Mouse (Mus musculus) CH12.LX (cell line): Measurements from ENCODE around the gene Gabra2. TPM values are rescaled to one million over a fixed set of nuclear protein-coding genes. Genes with fewer than 3 reads are reported as not detected.

Source experiments
- DNase-seq: peaks from one replicate; pipeline ENCODE4 v3.0.0-alpha.2; 2013; ENCODE audit errors: extremely low read depth
- H3K27ac ChIP-seq: 2 replicates; pipeline ENCODE4 v1.5.1; 2012; ENCODE audit warnings: low read depth, mild to moderate bottlenecking, control low read depth, moderate library complexity; ENCODE audit not compliant: insufficient read depth
- H3K27me3 ChIP-seq: replicated peaks from 2 replicates; pipeline ENCODE3; 2012; ENCODE audit warnings: inconsistent platforms
- H3K36me3 ChIP-seq, 2 experiments: replicated peaks in 1 of 2; 2 replicates each; pipeline versions ENCODE3 to v1.6.1; 2012; ENCODE audit warnings: inconsistent platforms in 1 of 2, low read length in 1 of 2, mild to moderate bottlenecking in 1 of 2, mixed read lengths in 1 of 2, moderate library complexity in 1 of 2; ENCODE audit not compliant: control insufficient read depth in 1 of 2, insufficient read depth in 1 of 2
- H3K4me1 ChIP-seq, 2 experiments: 2 replicates each; pipeline ENCODE4 v1.6.1; 2012; ENCODE audit warnings: inconsistent platforms in 1 of 2, moderate library complexity in 1 of 2; ENCODE audit not compliant: insufficient read depth in 2 of 2, control insufficient read depth in 1 of 2
- H3K4me2 ChIP-seq: 2 replicates; pipeline ENCODE4 v1.6.1; 2012; ENCODE audit warnings: low read depth, mild to moderate bottlenecking, control low read depth; ENCODE audit not compliant: poor library complexity, insufficient read depth, severe bottlenecking
- H3K4me3 ChIP-seq, 3 experiments: fragments of 150-350 bp in 1 of 3; sonication (generic) in 1 of 3; replicated peaks in 1 of 3; 2 replicates each; pipeline versions ENCODE3 to v1.5.1; 2011 to 2012; ENCODE audit warnings: low read depth in 2 of 3, low read length in 2 of 3, mild to moderate bottlenecking in 2 of 3, moderate library complexity in 2 of 3, control low read depth in 1 of 3, improper control_type of control experiment in 1 of 3, inconsistent platforms in 1 of 3, mixed read lengths in 1 of 3; ENCODE audit not compliant: poor library complexity in 1 of 3
- H3K79me2 ChIP-seq: replicated peaks from 2 replicates; pipeline ENCODE4 v1.6.1; 2012; ENCODE audit warnings: mild to moderate bottlenecking, moderate library complexity; ENCODE audit not compliant: control insufficient read depth, poor library complexity, insufficient read depth, severe bottlenecking; ENCODE audit errors: extremely low read depth
- H3K9ac ChIP-seq: 2 replicates; pipeline ENCODE4 v1.6.1; 2012; ENCODE audit warnings: low read depth, mild to moderate bottlenecking, control low read depth, moderate library complexity; ENCODE audit not compliant: insufficient read depth
- H3K9me3 ChIP-seq: replicated peaks from 2 replicates; pipeline ENCODE3; 2012; ENCODE audit warnings: low read length, inconsistent platforms, mixed read lengths
- CHD2 ChIP-seq: IDR thresholded peaks from 2 replicates; pipeline ENCODE4 v1.6.1; 2011; ENCODE audit warnings: low read length, improper control_type of control experiment
- CTCF ChIP-seq, 2 experiments: IDR thresholded peaks in 1 of 2; conservative IDR thresholded peaks in 1 of 2; 2 replicates each; pipeline ENCODE4 v1.5.1; 2011 to 2012; ENCODE audit warnings: low read depth in 2 of 2, low read length in 2 of 2, improper control_type of control experiment in 1 of 2, inconsistent platforms in 1 of 2, mild to moderate bottlenecking in 1 of 2, moderate library complexity in 1 of 2
- E2F4 ChIP-seq: IDR thresholded peaks from 2 replicates; pipeline ENCODE4 v1.6.1; 2011; ENCODE audit warnings: low read depth, low read length, improper control_type of control experiment; ENCODE audit not compliant: insufficient replicate concordance
- EP300 ChIP-seq: IDR thresholded peaks from 2 replicates; pipeline ENCODE4 v1.6.1; 2011; ENCODE audit warnings: low read length, improper control_type of control experiment
- ETS1 ChIP-seq: conservative IDR thresholded peaks from 2 replicates; pipeline ENCODE4 v1.6.1; 2012; ENCODE audit warnings: low read depth, mild to moderate bottlenecking, inconsistent platforms, low read length, improper control_type of control experiment, moderate library complexity
- GABPA ChIP-seq: IDR thresholded peaks from 2 replicates; pipeline ENCODE4 v1.6.1; 2012; ENCODE audit warnings: low read depth, low read length, improper control_type of control experiment, inconsistent platforms; ENCODE audit not compliant: insufficient replicate concordance
- HCFC1 ChIP-seq: IDR thresholded peaks from 2 replicates; pipeline ENCODE4 v1.6.1; 2012; ENCODE audit warnings: low read depth, mild to moderate bottlenecking, inconsistent platforms, low read length, improper control_type of control experiment
- JUN ChIP-seq: IDR thresholded peaks from 2 replicates; pipeline ENCODE4 v1.6.1; 2011; ENCODE audit warnings: low read depth, mild to moderate bottlenecking, low read length, improper control_type of control experiment, moderate library complexity; ENCODE audit not compliant: insufficient read depth
- JUND ChIP-seq: conservative IDR thresholded peaks from 2 replicates; pipeline ENCODE4 v1.6.1; 2011; ENCODE audit warnings: low read depth, low read length, improper control_type of control experiment
- MAZ ChIP-seq: IDR thresholded peaks from 2 replicates; pipeline ENCODE4 v1.6.1; 2012; ENCODE audit warnings: low read depth, mild to moderate bottlenecking, inconsistent platforms, low read length, improper control_type of control experiment, moderate library complexity
- MXI1 ChIP-seq: IDR thresholded peaks from 2 replicates; pipeline ENCODE4 v1.6.1; 2011; ENCODE audit warnings: mild to moderate bottlenecking, low read depth, low read length, improper control_type of control experiment
- NELFE ChIP-seq: IDR thresholded peaks from 2 replicates; pipeline ENCODE4 v1.6.1; 2011; ENCODE audit warnings: low read depth, low read length, improper control_type of control experiment
- NRF1 ChIP-seq: IDR thresholded peaks from 2 replicates; pipeline ENCODE4 v1.6.1; 2014; ENCODE audit warnings: low read depth, mild to moderate bottlenecking, inconsistent platforms, low read length, improper control_type of control experiment, moderate library complexity
- POLR2A ChIP-seq: IDR thresholded peaks from 2 replicates; pipeline ENCODE4 v1.6.1; 2011; ENCODE audit warnings: low read depth, mild to moderate bottlenecking, improper control_type of control experiment, low read length
- POLR2AphosphoS2 ChIP-seq: IDR thresholded peaks from 2 replicates; pipeline ENCODE4 v1.6.1; 2011; ENCODE audit warnings: low read depth, low read length, improper control_type of control experiment
- RAD21 ChIP-seq: IDR thresholded peaks from 2 replicates; pipeline ENCODE4 v1.6.1; 2011; ENCODE audit warnings: low read depth, mild to moderate bottlenecking, low read length, improper control_type of control experiment, moderate library complexity
- RCOR1 ChIP-seq: conservative IDR thresholded peaks from 2 replicates; pipeline ENCODE4 v1.6.1; 2012; ENCODE audit warnings: low read depth, mild to moderate bottlenecking, inconsistent platforms, low read length, improper control_type of control experiment
- SMC3 ChIP-seq: IDR thresholded peaks from 2 replicates; pipeline ENCODE4 v1.6.1; 2011; ENCODE audit warnings: low read depth, low read length, improper control_type of control experiment
- TBP ChIP-seq: conservative IDR thresholded peaks from 2 replicates; pipeline ENCODE4 v1.6.1; 2011; ENCODE audit warnings: low read depth, low read length, improper control_type of control experiment
- USF1 ChIP-seq: IDR thresholded peaks from 2 replicates; pipeline ENCODE4 v1.6.1; 2014; ENCODE audit warnings: low read depth, mild to moderate bottlenecking, inconsistent platforms, low read length, improper control_type of control experiment
- ZC3H11A ChIP-seq: IDR thresholded peaks from 2 replicates; pipeline ENCODE4 v1.6.1; 2012; ENCODE audit warnings: low read depth, mild to moderate bottlenecking, inconsistent platforms, low read length, improper control_type of control experiment
- ZKSCAN1 ChIP-seq: IDR thresholded peaks from 2 replicates; pipeline ENCODE4 v1.6.1; 2012; ENCODE audit warnings: low read depth, inconsistent platforms, low read length, improper control_type of control experiment, borderline replicate concordance
- ZMIZ1 ChIP-seq: IDR thresholded peaks from 2 replicates; pipeline ENCODE4 v1.6.1; 2012; ENCODE audit warnings: low read depth, mild to moderate bottlenecking, inconsistent platforms, low read length, improper control_type of control experiment
- dilution Hi-C: fragments of 300-500 bp; cut with MboI; formaldehyde crosslinking; loops from 2 replicates; pipeline ENCODE4 v1.14.3; 2020; ENCODE audit warnings: low sequenced_read_pairs; ENCODE audit not compliant: extremely low pct_unique_long_range_greater_than_20kb, extremely low pct_ligation_motif_present
- in situ Hi-C: fragments of 300-500 bp; cut with MboI; formaldehyde crosslinking; loops from 3 replicates; pipeline ENCODE4 v1.14.3; 2019; ENCODE audit warnings: low sequenced_read_pairs, low pct_ligation_motif_present, low pct_unique_long_range_greater_than_20kb, mixed read lengths
- polyA plus RNA-seq: library from polyadenylated mRNA; unstranded; fragments of >175 nt; gene quantifications from 2 replicates; pipeline ENCODE4 v1.2.1, GENCODE M21; 2012; ENCODE audit warnings: low read depth; ENCODE audit not compliant: insufficient read length
- total RNA-seq, 2 experiments: library from RNA; depleted of rRNA; stranded (reverse); fragments of 300-350 nt in 1 of 2; fragments of >200 nt in 1 of 2; gene quantifications; 2 replicates each; pipeline ENCODE4 v1.2.3; 2012 to 2014

Gene Gabra2
- total and polyA plus RNA-seq, 3 experiments: not detected

DNA sequence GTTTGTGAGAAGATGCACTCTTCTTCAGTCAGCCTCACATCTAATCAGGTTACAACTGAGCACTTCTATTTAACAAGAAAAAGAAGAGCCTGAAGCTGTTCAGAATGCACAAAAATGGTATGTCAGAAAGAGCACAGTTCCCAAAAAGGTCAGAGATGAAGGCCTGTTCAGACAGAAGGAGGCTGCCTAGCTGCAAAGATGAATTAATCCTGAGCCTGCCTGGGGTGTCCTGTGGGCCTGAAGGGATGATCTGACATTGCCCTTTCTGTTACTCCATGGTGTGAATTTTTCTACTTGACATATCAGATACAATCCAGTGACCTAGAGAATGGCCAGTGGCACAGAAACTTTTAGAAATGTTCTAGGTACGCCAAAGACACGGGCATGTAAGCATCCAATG, 83.9 kb downstream of the Gabra2 start:
- TF ChIP-seq CTCF (conservative IDR thresholded peaks at IDR 0.05 in 1 of 2, IDR thresholded peaks at IDR 0.05 in 1 of 2; ENCODE audit: low read depth in 2 of 2, low read length in 2 of 2) (no peak), ETS1 (no peak), RAD21 (no peak), GABPA (no peak), ZMIZ1 (no peak), MAZ (no peak), EP300 (no peak), USF1 (no peak), POLR2A (no peak), HCFC1 (no peak), MXI1 (no peak), NRF1 (no peak), CHD2 (no peak), RCOR1 (no peak), E2F4 (no peak), ZC3H11A (no peak), NELFE (no peak)
- Histone ChIP-seq H3K27ac (no peak overlapping the region), H3K4me2 (no peak overlapping the region), H3K79me2 (no peaks in the 10 kb centered on the region), H3K9me3 (peaks cover 10% of the 10 kb centered on the region), H3K27me3 (no peaks in the 10 kb centered on the region), H3K9ac (no peak overlapping the region), H3K36me3 (no peaks in the 10 kb centered on the region), H3K4me1 (no peaks in the 10 kb centered on the region), H3K4me3 (no peak overlapping the region)
- in situ Hi-C loops: no loop called here
- dilution Hi-C loops: no loop called here
- DNase-seq: no peak

DNA sequence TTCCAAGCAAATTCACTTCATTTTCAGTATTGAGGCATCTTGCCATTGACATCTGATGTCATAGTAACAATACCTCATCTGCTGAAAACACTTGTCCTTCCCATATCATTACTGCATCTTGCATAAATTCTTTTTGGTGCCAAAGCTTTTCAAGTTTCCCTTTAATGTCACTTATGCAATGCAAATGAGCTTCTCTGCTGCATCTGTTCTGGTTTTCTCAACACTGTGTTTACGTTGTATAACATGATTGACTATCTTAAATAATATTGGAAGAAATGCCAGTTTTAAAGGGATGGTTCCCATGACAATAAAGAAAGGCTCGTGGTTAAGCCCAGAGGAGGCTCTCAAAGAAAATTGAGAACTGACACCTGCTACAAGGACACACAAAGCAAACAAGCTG, 84.4 kb downstream of the Gabra2 start:
- H3K9ac ChIP-seq: no peak overlapping the region
- no peaks in the 10 kb centered on the region for H3K4me1 ChIP-seq
- no peak overlapping the region for H3K27ac ChIP-seq
- no peak for DNase-seq
- in situ Hi-C loops (no loop called here), dilution Hi-C loops (no loop called here)
- no peaks in the 10 kb centered on the region for H3K36me3 ChIP-seq
- no peak for TF ChIP-seq SMC3
- no peak for TF ChIP-seq NELFE
- TF ChIP-seq ZC3H11A: no peak
- TF ChIP-seq E2F4: no peak
- no peak for TF ChIP-seq JUND
- TF ChIP-seq HCFC1: no peak
- no peak for TF ChIP-seq RCOR1
- TF ChIP-seq GABPA: no peak
- TF ChIP-seq POLR2AphosphoS2: no peak
- no peak for TF ChIP-seq ZKSCAN1
- TF ChIP-seq ZMIZ1: no peak
- TF ChIP-seq JUN: no peak
- TF ChIP-seq MAZ: no peak
- no peak for TF ChIP-seq TBP
- no peak overlapping the region for H3K4me3 ChIP-seq
- no peak overlapping the region for H3K4me2 ChIP-seq
- H3K79me2 ChIP-seq: no peaks in the 10 kb centered on the region
- peaks cover 13% of the 10 kb centered on the region for H3K9me3 ChIP-seq
- H3K27me3 ChIP-seq: no peaks in the 10 kb centered on the region
